Mouse (Mus musculus) heart, postnatal 0 days (tissue): Measurements from ENCODE around the gene Tex44. TPM values are rescaled to one million over a fixed set of nuclear protein-coding genes. Genes with fewer than 3 reads are reported as not detected.

Experiments
- ATAC-seq: fragments of 200-750 bp; cut with Nextera tagmentation; 2 replicates; pipeline ENCODE4 v1.8.0; 2017; ENCODE audit warnings: low read depth, moderate number of reproducible peaks, moderate library complexity; ENCODE audit not compliant: insufficient read depth
- DNase-seq: peaks from one replicate; pipeline ENCODE4 v3.0.0-alpha.2; 2016; ENCODE audit warnings: low spot score
- H3K27ac ChIP-seq: fragments of 300-500 bp; sonication (generic); 2 replicates; pipeline ENCODE4 v1.5.1; 2014; ENCODE audit warnings: low read depth, mild to moderate bottlenecking
- H3K27me3 ChIP-seq: fragments of 300-500 bp; sonication (generic); 2 replicates; pipeline ENCODE4 v1.6.1; 2014; ENCODE audit warnings: low read length, mixed read lengths; ENCODE audit not compliant: control insufficient read depth, insufficient read depth
- H3K36me3 ChIP-seq: fragments of 300-500 bp; sonication (generic); replicated peaks from 2 replicates; pipeline ENCODE4 v1.6.1; 2014; ENCODE audit warnings: low read length, mixed read lengths; ENCODE audit not compliant: control insufficient read depth, insufficient read depth
- H3K4me1 ChIP-seq: fragments of 300-500 bp; sonication (generic); 2 replicates; pipeline ENCODE4 v1.6.1; 2014; ENCODE audit warnings: antibody characterized with exemption; ENCODE audit not compliant: control insufficient read depth, insufficient read depth
- H3K4me2 ChIP-seq: fragments of 300-500 bp; sonication (generic); 2 replicates; pipeline ENCODE4 v1.6.1; 2014; ENCODE audit warnings: low read depth, mild to moderate bottlenecking, low read length, moderate library complexity
- H3K4me3 ChIP-seq: fragments of 300-500 bp; sonication (generic); 2 replicates; pipeline ENCODE4 v1.5.1; 2014; ENCODE audit warnings: low read depth, low read length
- H3K9ac ChIP-seq: fragments of 300-500 bp; sonication (generic); replicated peaks from 2 replicates; pipeline ENCODE4 v1.6.1; 2014; ENCODE audit warnings: low read depth, low read length, mixed read lengths
- H3K9me3 ChIP-seq: fragments of 300-500 bp; sonication (generic); replicated peaks from 2 replicates; pipeline ENCODE4 v1.6.1; 2016; ENCODE audit warnings: low read length; ENCODE audit not compliant: control insufficient read depth
- CTCF ChIP-seq: IDR thresholded peaks from 2 replicates; pipeline ENCODE4 v1.5.1; 2016; ENCODE audit warnings: antibody characterized with exemption, control low read depth, low read depth
- EP300 ChIP-seq: IDR thresholded peaks from 2 replicates; pipeline ENCODE4 v1.6.1; 2016; ENCODE audit warnings: antibody characterized with exemption, low read depth
- WGBS: fragments of 180-500 bp; shearing (Covaris S2); extraction: QIAGEN DNeasy Blood & Tissue Kit; methylation state at CpG from one replicate; pipeline ENCODE4 v1.1.7; 2014; 5-methylcytosine and 5-hydroxymethylcytosine counted together
- polyA plus RNA-seq: library from polyadenylated mRNA; unstranded; fragments of >200 nt; fragmentation: Nextera tagmentation; extraction: Ambion mirVana; gene quantifications from 2 replicates; pipeline ENCODE4 v1.2.1, GENCODE M21; 2015
- total RNA-seq: library from RNA; depleted of rRNA; stranded (reverse); fragments of >200 nt; gene quantifications from 2 replicates; pipeline ENCODE4 v1.2.3, GENCODE M21; 2014; ENCODE audit warnings: low replicate concordance

The Tex44 gene
- total and polyA plus RNA-seq, 2 experiments from 2014 or later: not detected

DNA sequence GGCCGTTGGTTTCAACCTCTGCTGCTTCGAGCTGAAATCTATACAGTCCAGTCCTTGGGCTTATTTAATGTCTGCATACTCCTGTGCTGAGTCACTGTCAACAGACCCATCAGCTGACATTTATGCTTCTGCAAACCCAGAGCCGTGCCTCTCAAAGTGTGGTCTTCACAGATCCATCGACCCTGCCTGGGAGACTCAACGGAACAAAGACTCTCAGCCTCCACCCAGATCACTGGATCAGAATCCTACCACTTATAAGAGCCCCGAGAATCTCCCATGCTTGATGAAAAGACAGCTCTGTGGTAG lies 11.8 kb downstream of the Tex44 start:
- Histone ChIP-seq H3K4me1 (peaks cover 51% of the 10 kb centered on the region), H3K36me3 (no peaks in the 10 kb centered on the region), H3K27me3 (no peaks in the 10 kb centered on the region), H3K9me3 (no peaks in the 10 kb centered on the region), H3K9ac (no peak overlapping the region), H3K27ac (peak overlapping the region; percentile 18; the same call in 1 of the 2 replicates), H3K4me2 (no peak overlapping the region), H3K4me3 (no peak overlapping the region)
- no peak for TF ChIP-seq CTCF
- TF ChIP-seq EP300: no peak
- DNase-seq (no peak), ATAC-seq (no peak)
- 33% methylated on average over 6 of the region's 6 CpGs for WGBS

DNA sequence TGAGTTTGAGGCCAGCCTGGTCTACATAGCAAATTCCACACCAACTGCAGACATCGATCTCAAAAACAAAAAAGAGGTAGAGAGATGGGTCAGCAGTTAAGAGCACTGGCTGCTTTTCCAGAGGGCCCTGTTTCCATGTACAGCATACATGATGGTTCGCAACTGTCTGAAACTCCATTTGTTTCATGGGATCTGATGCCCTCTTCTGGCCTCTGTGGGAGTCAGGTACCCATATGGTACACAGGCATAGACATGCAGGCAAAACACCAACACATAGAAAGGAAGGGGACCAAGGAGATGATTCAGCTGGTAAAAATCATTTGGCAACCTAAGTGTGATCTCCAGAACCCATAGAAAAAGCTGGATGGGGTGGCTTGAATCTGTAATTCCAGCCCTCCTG lies 12.4 kb downstream of the Tex44 start:
- no peak overlapping the region for H3K4me2 ChIP-seq
- WGBS: 64% methylated on average over 2 of the region's 2 CpGs
- 0 out of 2 replicates have a peak overlapping the region, but pooled peaks have one; percentile 100 for H3K27ac ChIP-seq
- peak; percentile 57 for DNase-seq
- TF ChIP-seq CTCF (peak; percentile 60), EP300 (no peak)
- no peak overlapping the region for H3K4me3 ChIP-seq
- no peaks in the 10 kb centered on the region for H3K36me3 ChIP-seq
- H3K9me3 ChIP-seq: no peaks in the 10 kb centered on the region
- no peak overlapping the region for H3K9ac ChIP-seq
- peaks cover 55% of the 10 kb centered on the region for H3K4me1 ChIP-seq
- no peak for ATAC-seq
- H3K27me3 ChIP-seq: no peaks in the 10 kb centered on the region

DNA sequence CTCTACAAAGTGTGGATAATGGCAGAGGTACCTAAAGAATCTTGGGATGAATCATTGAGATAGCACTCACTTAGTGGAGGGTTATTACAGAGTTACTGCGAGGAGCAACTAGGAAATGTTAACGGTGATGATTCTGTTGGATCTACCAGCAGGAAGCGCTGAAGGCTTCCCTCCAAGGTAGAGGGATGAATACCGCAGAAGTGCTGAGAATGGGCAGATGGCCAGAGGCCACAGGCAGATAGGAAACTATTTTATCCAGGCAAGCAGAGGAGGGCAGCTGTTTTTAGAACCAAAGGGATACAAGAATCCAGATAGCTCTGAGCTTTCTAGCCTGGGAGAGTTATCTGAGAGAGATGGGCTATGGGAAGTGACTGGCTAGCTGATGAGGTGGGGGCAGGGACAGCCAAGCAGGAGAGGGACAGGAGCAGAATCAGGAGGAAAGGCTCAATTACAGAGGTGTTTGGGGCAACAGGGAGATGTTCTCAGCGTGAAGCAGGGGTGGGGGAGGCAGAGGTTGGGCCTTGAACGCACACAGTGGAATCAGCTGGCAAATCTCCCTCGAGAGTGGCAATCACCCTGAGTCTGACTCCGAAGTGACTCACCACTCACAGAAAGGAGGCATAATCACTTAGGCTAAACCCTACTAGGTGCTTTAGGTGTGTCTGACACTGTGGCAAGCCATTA lies 13.5 kb downstream of the Tex44 start:
- Histone ChIP-seq H3K9ac (0 out of 2 replicates have a peak overlapping the region, but pooled peaks have one; percentile 14), H3K36me3 (no peaks in the 10 kb centered on the region), H3K9me3 (no peaks in the 10 kb centered on the region), H3K27ac (peak overlapping the region; percentile 100), H3K27me3 (no peaks in the 10 kb centered on the region), H3K4me3 (no peak overlapping the region), H3K4me2 (0 out of 2 replicates have a peak overlapping the region, but pooled peaks have one; percentile 12), H3K4me1 (peaks cover 51% of the 10 kb centered on the region)
- DNase-seq: no peak
- TF ChIP-seq EP300 (no peak), CTCF (no peak)
- WGBS: 9% methylated on average over 8 of the region's 8 CpGs
- ATAC-seq: no peak

DNA sequence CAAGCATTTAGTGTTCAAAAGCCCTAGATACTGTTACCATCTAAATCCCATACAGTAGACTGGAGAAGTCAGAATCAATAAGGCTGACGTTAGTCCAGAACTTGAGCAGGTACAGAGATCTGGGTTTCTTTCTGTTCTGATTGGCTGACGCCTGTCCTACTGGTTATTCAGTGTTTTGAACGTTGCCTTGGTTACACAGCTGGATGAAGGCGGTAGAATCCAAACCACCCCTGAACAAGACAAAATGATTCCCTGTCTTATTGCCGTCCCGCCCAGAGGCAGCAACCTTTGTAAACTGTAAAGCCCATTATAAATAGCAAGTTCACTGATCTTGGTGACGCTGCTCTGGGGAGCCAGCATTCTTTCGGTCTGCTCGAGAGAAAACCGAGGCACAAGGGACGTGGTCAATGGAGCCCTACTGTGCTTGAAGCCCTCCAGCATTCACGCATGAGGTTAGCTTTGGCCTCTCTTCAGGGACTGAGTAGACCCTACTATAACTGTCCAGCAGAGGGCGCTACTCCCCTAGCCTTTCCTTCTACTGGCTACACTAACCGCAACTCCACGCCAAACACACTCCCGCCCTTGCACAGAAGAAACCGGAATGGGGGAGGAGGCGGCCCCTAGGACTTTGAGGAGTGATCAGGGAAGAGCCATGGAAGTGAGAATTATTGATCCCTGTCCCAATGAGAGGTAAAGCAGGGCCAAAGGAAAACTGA lies 14.2 kb downstream of the Tex44 start:
- TF ChIP-seq EP300: peak; percentile 80
- TF ChIP-seq CTCF: peak; percentile 98
- peaks cover 44% of the 10 kb centered on the region for H3K4me1 ChIP-seq

DNA sequence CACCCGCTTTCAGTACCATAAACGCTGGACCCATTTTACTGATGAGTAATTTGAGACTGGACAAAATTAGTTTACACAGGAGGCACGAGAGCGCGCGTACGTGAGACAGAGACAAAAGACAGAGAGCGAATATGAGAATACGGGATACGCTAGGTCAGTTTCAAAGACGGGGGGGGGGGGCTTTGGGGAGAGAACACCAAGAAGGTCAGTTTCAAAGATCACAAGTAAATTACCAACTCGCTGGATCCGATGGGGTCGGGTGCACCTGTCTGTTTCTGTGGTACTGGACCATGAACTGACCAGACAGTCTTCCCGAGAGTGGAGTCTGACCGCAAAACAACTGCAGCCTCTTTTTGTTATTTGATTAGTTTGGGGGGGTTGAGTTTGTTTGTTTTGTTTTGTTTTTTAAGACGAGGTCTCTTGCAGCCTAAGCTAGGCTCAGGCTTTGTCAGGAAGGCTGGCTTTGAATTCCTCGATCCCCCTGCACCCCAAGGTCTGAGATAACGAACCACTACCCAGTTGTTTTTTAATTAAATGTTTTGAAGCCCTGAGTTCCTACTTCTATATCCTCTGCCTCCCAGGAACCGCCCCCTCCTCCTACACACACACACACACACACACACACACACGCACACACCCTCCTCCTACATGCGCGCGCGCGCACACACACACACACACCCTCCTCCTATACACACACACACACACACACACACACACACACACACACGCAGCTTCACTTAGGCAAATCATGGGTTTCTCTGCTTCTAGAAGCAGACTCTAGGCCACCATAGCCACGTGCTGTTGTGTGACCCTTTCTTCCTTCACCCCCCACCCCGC lies 15.0 kb downstream of the Tex44 start:
- peak; percentile 25 for ATAC-seq
- peak; percentile 64 for DNase-seq
- peak overlapping the region; percentile 77 for H3K9ac ChIP-seq
- H3K4me2 ChIP-seq: peak overlapping the region; percentile 82
- H3K27me3 ChIP-seq: no peaks in the 10 kb centered on the region
- peaks cover 36% of the 10 kb centered on the region for H3K4me1 ChIP-seq
- H3K9me3 ChIP-seq: no peaks in the 10 kb centered on the region
- WGBS: under 1% methylated on average over 29 of the region's 29 CpGs
- H3K4me3 ChIP-seq: peak overlapping the region; percentile 52
- H3K36me3 ChIP-seq: no peaks in the 10 kb centered on the region
- TF ChIP-seq EP300: peak; percentile 62
- TF ChIP-seq CTCF: no peak
- peak overlapping the region; percentile 100 for H3K27ac ChIP-seq

More for the DNA sequence above, 14.2 kb downstream of the Tex44 start:
- DNase-seq (peak; percentile 98), ATAC-seq (peak; percentile 73)
- Histone ChIP-seq H3K4me2 (peak overlapping the region; percentile 82), H3K36me3 (no peaks in the 10 kb centered on the region), H3K27me3 (no peaks in the 10 kb centered on the region), H3K9me3 (no peaks in the 10 kb centered on the region), H3K4me3 (peak overlapping the region; percentile 52), H3K9ac (peak overlapping the region; percentile 77; the same call in 1 of the 2 replicates), H3K27ac (peak overlapping the region; percentile 100)
- 4% methylated on average over 18 of the region's 18 CpGs for WGBS
